Mouse (Mus musculus) common myeloid progenitor, adult 5-6 weeks (primary cell): ENCODE measurements around the gene Lsm2. TPM values are rescaled to one million over a fixed set of nuclear protein-coding genes. Genes with fewer than 3 reads are reported as not detected.
"Not testable (repeated sequence)": the region's sequence is repeated elsewhere in the genome, so short reads cannot be mapped to it uniquely, and the experiment has no call there.

Experiments
- ATAC-seq: replicated peaks from 2 replicates; pipeline ENCODE4 v1.8.0; 2016; ENCODE audit warnings: low read depth, mild to moderate bottlenecking, moderate TSS enrichment, inconsistent platforms; ENCODE audit not compliant: poor library complexity, severe bottlenecking
- total RNA-seq: library from RNA; stranded (forward); fragments of 200-1000, 187-1606 nt; gene quantifications from 2 replicates; pipeline ENCODE4 v1.2.3, GENCODE M21; 2017

Gene Lsm2
- total RNA-seq, 1 experiment from 2014 or later: 34.1 TPM

DNA sequence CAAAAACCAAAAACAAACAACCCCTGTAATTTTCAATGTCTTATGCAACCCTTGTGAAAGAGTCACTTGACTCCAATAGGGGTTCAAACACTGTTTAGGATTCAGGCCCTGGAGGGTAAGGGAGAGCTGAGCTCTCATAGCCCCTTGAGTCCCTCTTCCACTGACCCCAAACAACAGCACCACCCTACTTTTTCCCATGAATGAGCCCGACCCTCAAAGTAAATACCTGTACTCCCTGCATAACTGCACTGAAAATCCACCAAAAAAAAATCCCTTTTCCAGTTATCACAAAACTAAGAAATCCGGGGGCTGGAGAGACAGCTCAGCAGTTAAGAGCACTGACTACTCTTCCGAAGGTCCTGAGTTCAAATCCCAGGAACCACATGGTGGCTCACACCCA lies 25.8 kb upstream of the Lsm2 start:
- no peak for ATAC-seq

DNA sequence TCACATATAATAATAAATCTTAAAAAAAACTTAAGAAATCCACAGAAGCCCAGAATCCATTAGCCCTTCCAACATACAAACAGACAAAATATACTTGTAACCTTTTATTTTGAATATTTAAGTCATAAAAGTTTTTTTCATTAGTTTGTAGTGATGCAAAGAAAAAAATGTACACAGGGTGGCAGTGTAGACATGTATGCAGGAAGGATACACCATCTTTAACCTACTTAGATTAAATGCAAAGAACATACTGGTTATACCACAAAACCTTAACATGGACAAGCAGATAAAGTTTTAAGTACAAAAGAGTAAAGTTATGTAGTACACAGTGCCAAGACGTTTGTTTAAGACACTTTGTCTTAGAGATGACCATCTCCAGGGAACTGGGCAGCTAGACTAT lies 25.3 kb upstream of the Lsm2 start:
- no peak for ATAC-seq

DNA sequence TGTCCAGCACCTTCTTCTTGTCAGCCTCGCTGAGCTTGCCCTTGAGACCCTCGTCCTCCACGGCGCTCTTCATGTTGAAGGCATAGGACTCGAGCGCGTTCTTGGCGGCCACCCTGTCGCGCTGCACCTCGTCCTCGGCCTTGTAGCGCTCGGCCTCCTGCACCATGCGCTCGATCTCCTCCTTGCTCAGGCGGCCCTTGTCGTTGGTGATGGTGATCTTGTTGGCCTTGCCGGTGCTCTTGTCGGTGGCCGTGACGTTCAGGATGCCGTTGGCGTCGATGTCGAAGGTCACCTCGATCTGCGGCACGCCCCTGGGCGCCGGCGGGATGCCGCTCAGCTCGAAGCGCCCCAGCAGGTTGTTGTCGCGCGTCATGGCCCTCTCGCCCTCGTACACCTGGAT lies 24.4 kb upstream of the Lsm2 start:
- ATAC-seq: not testable (repeated sequence)

DNA sequence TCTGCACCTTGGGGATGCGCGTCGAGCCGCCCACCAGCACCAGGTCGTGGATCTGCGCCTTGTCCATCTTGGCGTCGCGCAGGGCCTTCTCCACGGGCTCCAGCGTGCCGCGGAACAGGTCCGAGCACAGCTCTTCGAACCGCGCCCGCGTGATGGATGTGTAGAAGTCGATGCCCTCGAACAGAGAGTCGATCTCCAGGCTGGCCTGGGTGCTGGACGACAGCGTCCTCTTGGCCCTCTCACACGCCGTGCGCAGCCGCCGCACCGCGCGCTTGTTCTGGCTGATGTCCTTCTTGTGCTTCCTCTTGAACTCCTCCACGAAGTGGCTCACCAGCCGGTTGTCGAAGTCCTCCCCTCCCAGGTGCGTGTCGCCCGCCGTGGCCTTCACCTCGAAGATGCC lies 23.7 kb upstream of the Lsm2 start:
- ATAC-seq: not testable (repeated sequence)

DNA sequence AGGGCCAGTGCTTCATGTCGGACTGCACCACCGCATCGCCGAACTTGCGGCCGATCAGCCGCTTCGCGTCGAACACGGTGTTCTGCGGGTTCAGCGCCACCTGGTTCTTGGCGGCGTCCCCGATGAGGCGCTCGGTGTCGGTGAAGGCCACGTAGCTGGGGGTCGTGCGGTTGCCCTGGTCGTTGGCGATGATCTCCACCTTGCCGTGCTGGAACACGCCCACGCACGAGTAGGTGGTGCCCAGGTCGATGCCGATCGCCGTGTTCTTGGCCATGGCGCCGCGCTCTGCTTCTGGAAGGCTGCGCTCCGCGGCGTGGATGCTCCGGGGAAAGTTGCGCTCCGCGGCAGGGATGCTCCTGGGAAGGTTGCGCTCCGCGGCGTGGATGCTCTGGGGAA lies 22.9 kb upstream of the Lsm2 start:
- not testable (repeated sequence) for ATAC-seq

DNA sequence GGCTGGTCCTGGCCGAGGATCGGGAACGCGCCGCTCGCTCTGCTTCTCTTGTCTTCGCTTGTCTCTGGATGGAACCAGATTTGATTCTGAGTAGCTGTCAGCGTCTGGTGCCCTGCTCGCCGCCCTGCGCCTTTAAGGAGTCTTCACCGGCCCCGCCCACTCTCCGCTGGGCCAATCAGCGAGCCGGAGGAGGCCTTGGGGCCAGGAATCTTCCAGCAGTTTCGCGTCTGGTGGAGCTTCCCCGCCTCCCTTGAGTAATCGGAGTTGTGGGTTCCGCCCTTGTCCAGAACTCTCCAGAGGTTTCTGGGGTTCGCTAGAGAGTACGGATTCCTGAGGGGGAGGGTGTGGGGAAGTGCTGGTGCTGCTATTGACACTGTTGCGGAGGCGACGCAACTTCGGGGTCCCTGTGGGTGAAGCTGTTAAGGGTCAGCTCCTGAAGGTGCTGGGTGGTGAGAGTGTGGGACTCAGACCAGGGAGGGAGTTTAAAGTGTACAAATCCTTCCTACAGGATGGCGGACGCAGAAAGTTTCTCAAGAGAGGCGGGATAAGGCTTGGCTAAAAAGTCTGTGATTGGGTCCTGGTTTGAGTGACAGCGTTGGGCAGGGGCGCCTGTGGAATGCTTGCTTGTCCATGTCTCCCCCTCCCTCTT lies 22.4 kb upstream of the Lsm2 start, which contains the start of gene Hspa1b:
TSS of gene Hspa1b (minus strand) at position 109 of the 649 bp plus-strand sequence.
- peak; percentile 90 for ATAC-seq

DNA sequence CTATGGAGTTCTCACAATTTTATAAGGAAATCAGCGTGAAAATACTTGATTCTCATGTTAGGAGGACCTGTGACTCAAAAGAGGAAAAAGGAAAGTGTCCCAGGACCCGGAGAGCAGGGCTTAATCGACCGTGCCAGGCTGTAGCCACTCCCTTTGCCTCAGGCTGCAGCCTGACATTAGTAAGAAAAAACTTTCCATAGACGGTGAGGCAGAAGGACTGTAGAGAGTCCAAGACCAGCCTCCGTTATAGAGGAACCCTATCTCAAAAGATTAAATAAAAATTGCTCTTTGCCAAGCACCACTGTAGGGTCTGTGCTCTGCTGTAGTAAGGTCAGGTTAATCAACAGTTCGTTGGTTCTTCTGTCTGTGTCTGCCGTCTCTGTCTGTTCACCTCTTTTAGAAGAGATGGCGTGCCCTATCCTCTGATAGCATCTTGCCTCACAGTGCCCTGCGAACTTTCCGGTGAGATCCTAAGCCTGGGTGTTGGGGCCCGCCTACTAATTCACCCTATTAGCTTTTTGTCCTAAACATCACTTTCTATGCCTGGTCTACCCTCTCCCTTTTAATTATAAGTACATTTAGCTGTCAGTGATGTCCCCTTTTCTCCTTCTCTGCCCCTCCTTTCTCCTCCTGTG lies 21.7 kb upstream of the Lsm2 start:
- no peak for ATAC-seq

DNA sequence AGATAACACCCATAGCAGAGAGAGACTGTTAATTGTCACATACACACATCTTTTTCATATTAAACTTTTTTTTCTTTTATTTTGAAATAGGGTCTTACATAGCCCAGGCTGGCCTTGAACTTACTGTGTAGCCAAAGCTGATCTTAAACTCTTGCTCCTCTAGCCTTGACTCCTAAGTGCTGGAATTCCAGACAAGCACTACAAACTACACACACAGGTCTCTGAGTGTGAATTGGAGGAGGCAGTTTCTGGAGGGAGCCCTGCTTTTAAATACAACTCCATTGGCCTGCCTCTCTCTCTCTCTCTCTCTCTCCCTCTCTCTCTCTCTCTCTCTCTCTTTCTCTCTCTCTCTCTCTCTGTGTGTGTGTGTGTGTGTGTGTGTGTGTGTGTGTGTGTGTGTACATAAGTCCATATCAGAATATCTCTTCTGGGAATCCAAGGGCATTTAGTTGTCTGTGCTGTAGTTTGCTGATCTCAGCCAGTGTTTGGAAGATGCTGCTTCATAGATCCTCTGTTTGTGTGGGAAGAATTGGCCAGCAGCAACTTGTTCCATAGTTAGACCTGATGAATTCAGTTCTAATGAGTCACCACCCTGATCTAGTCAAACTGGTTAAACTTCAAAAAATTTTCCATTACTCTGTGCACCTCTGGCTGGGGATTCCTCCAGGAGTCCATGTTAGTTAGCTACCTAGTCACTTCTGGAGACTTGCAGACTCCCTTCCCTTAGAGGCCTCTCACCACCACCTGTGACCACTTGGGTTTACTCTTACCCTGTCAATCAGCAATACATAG lies 20.8 kb upstream of the Lsm2 start:
- no peak for ATAC-seq

DNA sequence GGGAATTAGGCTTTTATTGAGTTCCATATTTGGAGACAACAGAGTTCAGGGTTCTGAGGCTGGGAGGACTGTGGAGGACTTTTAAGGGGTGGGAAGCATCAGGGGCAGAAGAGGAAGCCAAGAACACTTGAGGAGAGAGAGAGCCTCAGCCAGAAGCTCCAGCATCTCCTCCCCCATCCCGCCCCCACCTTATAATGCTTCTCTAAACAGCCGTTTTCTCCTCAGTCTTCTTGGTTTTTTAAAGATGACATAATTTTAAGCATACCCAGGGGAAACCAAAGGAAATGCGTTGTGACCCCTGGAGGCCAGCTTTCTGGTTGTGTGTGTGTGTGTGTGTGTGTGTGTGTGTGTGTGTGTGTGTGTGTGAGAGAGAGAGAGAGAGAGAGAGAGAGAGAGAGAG lies 19.5 kb upstream of the Lsm2 start:
- ATAC-seq: no peak

DNA sequence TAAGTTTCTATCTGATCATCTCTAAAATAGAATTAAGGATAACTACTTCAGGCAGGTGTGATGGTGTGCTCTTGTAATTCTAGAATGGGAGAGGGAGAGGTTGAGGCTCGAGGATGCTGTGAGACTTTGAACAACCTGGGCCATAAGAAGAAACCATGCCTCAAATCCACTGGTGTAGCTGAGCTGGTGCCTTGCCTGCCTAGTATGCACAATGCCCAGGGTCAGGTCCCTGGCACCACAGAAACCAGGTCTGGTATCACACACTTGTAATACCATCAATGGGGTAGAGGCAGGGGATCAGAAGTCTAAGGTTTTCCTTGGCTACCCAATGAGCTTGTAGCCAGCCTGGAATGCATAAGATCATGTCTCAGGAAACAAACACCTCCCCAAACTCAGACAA lies 18.8 kb upstream of the Lsm2 start:
- no peak for ATAC-seq

DNA sequence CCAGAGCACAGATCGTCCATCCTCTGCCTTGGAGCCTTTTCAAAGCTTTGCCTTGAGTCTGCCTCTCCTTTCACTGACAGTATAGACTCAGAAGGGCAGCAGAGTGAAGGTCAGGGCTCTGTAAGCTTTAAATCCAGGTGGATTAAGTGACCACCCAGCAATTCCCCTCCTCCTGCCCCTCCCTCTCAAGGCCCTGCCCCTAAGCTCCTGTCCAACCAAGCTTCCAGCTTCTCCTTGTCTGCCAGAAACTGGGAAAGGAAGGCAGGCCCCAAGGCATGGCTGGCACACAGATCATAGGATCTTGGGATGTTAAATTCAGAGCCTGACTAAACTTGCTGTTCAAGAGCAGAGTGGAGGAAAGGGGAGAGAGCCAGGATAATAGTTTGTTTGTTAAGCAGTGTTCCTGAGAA lies 17.0 kb upstream of the Lsm2 start:
- no peak for ATAC-seq

DNA sequence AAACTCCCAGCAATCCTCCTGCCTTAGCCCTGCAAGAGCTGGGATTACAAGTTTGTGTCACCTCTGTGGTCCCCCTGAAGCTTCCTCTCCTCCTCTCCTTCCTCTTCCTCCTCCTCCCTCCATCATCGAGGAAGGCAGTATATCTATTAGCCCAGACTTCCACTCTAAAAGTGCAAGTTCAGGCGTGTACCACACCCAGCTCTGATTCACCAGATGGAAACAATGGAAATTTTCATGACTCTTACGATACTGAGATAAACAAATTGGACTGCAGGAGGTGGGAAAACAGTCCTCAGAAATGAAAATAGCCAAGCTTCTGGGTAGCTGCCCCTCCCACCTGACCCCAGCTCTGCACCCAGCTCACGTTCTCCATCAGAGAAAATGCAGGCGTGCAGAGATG lies 16.0 kb upstream of the Lsm2 start:
- no peak for ATAC-seq

DNA sequence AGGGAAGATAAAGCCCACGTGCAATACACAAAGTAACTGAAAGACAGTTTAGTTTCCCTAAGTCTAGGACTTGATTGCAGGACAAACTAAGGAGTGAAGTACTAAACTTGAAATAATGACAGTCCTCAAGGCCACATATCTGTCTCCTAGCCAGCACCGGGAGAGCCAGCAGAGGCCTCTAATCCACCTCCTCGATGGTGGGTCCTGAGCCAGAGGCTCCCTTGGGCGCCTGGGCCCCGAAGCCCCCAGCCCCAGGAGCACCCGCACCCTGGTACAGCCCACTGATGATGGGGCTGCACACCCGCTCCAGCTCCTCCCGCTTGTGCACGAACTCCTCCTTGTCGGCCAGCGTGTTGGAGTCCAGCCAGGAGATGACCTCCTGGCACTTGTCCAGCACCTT lies 11.8 kb upstream of the Lsm2 start, which contains the start of gene Gm20481:
TSS of gene Gm20481 (plus strand) at position 91 of the 400 bp plus-strand sequence.
- not testable (repeated sequence) for ATAC-seq

DNA sequence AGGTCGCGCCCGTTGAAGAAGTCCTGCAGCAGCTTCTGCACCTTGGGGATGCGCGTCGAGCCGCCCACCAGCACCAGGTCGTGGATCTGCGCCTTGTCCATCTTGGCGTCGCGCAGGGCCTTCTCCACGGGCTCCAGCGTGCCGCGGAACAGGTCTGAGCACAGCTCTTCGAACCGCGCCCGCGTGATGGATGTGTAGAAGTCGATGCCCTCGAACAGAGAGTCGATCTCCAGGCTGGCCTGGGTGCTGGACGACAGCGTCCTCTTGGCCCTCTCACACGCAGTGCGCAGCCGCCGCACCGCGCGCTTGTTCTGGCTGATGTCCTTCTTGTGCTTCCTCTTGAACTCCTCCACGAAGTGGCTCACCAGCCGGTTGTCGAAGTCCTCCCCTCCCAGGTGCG lies 10.8 kb upstream of the Lsm2 start:
- not testable (repeated sequence) for ATAC-seq

DNA sequence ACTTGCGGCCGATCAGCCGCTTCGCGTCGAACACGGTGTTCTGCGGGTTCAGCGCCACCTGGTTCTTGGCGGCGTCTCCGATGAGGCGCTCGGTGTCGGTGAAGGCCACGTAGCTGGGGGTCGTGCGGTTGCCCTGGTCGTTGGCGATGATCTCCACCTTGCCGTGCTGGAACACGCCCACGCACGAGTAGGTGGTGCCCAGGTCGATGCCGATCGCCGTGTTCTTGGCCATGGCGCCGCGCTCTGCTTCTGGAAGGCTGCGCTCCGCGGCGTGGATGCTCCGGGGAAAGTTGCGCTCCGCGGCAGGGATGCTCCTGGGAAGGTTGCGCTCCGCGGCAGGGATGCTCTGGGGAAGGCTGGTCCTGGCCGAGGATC lies 10.0 kb upstream of the Lsm2 start:
- ATAC-seq: peak; percentile 3; the same call in 1 of the 2 replicates

DNA sequence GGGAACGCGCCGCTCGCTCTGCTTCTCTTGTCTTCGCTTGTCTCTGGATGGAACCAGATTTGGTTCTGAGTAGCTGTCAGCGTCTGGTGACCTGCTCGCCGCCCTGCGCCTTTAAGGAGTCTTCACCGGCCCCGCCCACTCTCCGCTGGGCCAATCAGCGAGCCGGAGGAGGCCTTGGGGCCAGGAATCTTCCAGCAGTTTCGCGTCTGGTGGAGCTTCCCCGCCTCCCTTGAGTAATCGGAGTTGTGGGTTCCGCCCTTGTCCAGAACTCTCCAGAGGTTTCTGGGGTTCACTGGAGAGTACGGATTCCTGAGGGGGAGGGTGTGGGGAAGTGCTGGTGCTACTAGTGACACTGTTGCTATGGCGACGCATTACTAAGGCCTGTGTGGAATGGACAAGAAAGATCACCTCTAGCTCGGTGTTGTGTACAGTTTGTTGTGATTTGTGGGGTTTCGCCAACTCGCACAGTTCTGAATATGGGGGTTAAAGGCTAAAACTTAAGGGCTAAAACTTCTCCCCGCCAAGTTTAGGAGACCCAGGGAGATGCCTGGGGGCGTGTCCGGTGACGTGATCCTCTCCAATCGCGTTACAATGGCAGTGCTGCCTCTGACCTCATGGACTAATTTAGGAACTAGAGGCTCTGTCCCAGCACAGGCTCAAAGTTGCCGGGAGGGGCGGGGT lies 9.5 kb upstream of the Lsm2 start, which contains the start of the genes Hspa1a and Hspa1l:
TSS of gene Hspa1a (minus strand) at position 88 of the 681 bp plus-strand sequence.
TSS of gene Hspa1l (plus strand) at position 635 of the 681 bp plus-strand sequence.
- peak; percentile 89 for ATAC-seq

DNA sequence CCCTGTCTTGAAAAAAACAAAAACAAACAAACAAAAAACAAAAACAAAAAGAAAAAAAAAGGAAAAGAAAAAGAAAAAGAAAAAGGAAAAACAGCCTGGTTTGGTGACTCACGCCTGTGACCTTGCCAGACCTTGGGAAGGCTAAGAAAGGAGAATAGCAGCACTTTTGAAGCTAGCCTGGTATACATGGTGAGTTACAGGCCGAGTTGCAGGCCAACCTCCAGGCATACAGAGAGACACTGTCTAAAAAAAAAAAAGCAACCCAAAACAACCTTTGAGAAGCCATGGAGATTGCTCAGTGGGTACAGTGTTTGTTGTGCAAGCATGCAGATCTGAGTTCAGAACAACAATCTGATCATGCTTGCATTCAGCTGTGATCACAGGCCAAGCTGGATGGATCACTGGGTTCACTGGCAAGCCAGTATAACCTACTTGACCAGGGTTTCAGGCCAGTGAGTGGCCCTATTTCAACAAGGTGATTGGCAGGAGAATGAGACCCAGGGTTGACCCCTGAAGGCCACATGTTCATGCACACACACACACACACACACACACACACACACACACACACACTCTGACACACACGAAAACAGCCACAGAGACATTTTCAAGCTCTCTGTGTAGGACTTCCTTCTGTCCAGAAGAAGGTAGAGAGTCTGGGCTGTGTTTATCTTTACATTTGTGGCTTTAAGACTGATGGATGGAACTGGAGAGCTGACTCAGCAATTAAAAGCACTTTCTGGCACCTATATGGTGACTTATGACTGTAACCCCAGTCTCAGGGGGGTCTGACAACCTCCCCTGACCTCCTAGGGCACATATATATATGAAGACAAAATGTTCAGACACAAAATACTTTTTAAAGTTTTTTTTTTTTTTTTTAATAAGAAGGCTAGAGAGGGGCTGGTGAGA lies 5.8 kb upstream of the Lsm2 start:
- no peak for ATAC-seq

DNA sequence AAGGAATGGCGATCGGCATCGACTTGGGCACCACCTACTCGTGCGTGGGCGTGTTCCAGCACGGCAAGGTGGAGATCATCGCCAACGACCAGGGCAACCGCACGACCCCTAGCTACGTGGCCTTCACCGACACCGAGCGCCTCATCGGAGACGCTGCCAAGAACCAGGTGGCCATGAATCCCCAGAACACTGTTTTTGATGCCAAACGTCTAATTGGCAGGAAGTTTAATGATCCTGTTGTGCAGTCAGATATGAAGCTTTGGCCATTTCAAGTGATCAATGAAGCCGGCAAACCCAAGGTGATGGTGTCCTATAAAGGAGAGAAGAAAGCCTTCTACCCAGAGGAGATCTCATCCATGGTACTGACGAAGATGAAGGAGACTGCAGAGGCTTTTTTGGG lies 4.7 kb upstream of the Lsm2 start:
- no peak for ATAC-seq

DNA sequence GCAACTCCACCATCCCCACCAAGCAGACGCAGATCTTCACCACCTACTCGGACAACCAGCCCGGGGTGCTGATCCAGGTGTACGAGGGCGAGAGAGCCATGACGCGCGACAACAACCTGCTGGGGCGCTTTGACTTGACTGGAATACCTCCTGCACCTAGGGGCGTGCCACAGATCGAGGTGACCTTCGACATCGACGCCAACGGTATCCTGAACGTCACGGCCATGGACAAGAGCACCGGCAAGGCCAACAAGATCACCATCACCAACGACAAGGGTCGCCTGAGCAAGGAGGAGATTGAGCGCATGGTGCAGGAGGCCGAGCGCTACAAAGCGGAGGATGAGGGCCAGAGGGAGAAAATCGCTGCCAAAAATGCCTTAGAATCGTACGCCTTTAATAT lies 3.4 kb upstream of the Lsm2 start:
- ATAC-seq: no peak
